Mouse (Mus musculus): Measurements from ENCODE around the gene Fut2. TPM values are rescaled to one million over a fixed set of nuclear protein-coding genes. Genes with fewer than 3 reads are reported as not detected.
"Not testable (repeated sequence)": the region's sequence is repeated elsewhere in the genome, so short reads cannot be mapped to it uniquely, and the experiment has no call there.

Gene Fut2
- polyA plus RNA-seq, 1 experiment from 2014 or later: 0.86 TPM

DNA sequence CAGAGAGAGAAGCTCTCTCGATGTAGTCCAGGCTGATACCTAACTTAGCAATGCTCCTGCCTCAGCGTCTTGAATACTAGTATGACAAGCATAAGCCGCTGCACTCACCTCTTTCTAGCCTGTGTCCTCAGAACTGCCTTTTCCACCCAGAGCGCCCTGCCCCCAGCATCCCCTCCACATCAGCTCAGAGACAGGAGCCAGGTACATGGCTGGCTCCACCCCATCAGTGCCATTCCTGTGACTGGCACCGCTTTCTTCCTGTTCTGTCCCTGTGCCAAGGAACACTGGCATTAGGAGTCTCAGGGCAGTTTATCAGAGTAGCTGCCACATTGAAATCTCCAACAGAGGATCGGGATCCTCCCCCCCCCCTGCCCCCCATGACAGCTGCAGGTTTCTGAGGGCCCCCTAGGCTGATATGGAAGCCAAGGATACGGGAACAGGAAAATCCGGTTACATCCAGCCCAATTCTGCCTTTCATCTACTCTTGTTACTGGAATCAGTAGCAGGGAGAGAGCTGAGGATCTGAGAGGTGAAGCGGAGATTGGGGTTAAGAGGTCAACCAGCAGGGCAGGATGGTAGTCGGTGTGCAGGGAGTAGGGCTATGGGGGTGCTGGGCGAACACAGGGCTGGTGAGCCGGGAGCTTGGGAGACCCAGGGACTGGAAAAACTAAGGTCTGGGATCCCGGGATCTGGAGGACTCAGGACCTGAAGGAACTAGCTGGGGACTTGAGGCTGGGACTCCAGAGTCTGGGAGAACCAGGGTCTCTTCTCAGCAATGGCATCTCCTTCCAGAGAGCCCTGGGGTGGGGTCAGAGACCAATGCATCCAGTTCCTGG is 673 bp downstream of the Fut2 start:
- Histone ChIP-seq H3K27ac (replicated peaks) (no peak overlapping the region), H3K9ac (no peak overlapping the region), H3K4me2 (no peak overlapping the region), H3K4me3 (no peak overlapping the region), H3K9me3 (peaks cover 6% of the 10 kb centered on the region), H3K36me3 (no peaks in the 10 kb centered on the region), H3K4me1 (peaks cover 18% of the 10 kb centered on the region), H3K27me3 (replicated peaks) (no peaks in the 10 kb centered on the region; the same call in 1 of the 2 replicates)
- WGBS: 52% methylated on average over 13 of the region's 13 CpGs
- ATAC-seq (ENCODE audit: extremely low read depth, insufficient number of reproducible peaks, low FRiP score, low TSS enrichment): no peak

DNA sequence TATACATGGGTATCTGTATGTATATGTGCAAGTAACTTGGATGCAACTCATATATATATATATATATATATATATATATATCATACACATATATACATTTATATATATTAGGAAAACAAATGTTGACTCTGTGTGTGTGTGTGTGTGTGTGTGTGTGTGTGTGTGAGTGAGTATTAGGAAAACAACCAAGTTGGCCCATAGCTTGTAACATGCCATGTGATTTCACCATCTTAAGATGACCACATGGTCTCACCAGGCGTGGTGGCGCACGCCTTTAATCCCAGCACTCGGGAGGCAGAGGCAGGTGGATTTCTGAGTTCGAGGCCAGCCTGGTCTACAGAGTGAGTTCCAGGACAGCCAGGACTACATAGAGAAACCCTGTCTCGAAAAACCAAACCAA is 4.5 kb downstream of the Fut2 start:
- H3K27ac ChIP-seq (replicated peaks); H3K4me3 ChIP-seq; H3K36me3 ChIP-seq; H3K9ac ChIP-seq; H3K4me2 ChIP-seq; H3K9me3 ChIP-seq; H3K27me3 ChIP-seq (replicated peaks); ATAC-seq (ENCODE audit: extremely low read depth, insufficient number of reproducible peaks, low FRiP score, low TSS enrichment): not testable (repeated sequence)
- peaks cover 18% of the 10 kb centered on the region for H3K4me1 ChIP-seq
- 84% methylated on average over 6 of the region's 6 CpGs for WGBS

DNA sequence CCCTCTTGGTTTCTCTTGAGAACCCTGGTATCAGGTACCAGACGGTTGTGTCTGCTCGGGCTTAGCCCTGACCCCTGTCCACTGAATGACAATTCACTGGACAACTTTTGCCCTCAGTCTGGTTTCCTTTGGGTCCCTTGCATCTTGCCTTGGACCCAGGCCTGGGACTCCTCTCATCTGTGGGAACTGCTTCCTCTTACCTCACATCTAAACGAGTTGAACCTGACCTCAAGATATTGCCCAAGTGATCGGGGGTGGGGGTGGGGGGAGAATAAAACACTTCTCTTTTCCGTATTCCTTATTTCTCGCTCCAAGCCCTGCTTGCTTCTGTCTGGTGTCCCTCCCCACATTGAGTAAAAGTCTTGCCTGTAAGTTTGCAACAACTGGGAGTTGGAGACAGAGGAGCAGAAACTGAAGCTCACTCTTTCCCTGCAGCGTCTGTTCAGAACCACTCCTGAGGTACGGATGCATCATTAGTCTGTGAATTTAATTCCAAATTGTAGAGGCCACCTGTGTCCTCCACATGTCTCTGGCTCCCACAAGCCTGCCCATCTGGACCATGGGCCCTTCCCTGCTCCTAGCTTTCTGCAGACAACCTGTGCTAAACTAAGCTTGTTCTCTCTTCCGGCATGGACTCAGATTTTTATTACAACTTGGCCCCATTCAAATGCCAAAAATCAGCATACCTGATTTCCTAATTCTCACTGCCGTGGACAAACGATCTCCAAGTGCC is 5.3 kb downstream of the Fut2 start:
- no peak for ATAC-seq (ENCODE audit: extremely low read depth, insufficient number of reproducible peaks, low FRiP score, low TSS enrichment)
- no peak overlapping the region for H3K4me3 ChIP-seq
- H3K4me1 ChIP-seq: peaks cover 18% of the 10 kb centered on the region
- peaks cover 6% of the 10 kb centered on the region; the same call in 1 of the 2 replicates for H3K9me3 ChIP-seq
- no peaks in the 10 kb centered on the region for H3K36me3 ChIP-seq
- no peak overlapping the region for H3K9ac ChIP-seq
- no peak overlapping the region for H3K27ac ChIP-seq (replicated peaks)
- 80% methylated on average over 11 of the region's 11 CpGs for WGBS
- no peak overlapping the region for H3K4me2 ChIP-seq
- no peaks in the 10 kb centered on the region for H3K27me3 ChIP-seq (replicated peaks)

DNA sequence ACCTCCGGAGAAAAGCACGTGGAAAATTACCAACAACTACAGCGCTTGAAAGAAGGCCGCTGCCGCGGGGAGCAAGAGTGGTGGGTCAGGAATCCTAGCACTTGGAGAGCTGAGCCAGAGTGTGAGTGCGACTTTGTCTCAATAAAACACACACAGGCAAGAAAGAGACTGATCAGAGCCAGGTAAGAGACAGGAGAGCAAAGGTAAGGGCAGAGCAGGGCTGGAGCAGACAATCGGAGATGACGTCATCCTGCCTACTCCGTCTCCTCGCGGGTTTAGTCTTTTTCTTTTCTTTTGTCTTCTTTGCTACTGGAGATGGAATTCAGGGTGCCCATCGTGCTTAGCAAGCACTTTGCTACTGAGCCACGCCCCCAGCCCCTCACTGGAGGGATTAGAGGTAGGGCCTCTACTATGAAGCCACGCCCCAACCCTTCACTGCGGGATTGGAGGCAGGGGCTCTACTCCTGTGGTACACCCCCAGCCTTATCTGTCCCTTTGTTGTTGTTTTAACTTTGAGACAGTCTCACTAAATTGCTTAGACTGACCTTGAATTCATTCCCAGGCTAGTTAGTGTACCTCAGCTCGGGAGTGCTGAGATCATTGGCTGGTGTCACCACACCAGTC is 11.7 kb downstream of the Fut2 start:
- Histone ChIP-seq H3K36me3 (no peaks in the 10 kb centered on the region), H3K9me3 (peaks cover 6% of the 10 kb centered on the region; the same call in 1 of the 2 replicates), H3K4me2 (peak overlapping the region; percentile 57), H3K4me3 (peak overlapping the region; percentile 22), H3K9ac (peak overlapping the region; percentile 6), H3K27ac (replicated peaks) (no peak overlapping the region), H3K4me1 (peaks cover 16% of the 10 kb centered on the region), H3K27me3 (replicated peaks) (no peaks in the 10 kb centered on the region)
- whole genome bisulfite sequencing: 30% methylated on average over 17 of the region's 17 CpGs
- ATAC-seq (ENCODE audit: extremely low read depth, insufficient number of reproducible peaks, low FRiP score, low TSS enrichment): no peak

DNA sequence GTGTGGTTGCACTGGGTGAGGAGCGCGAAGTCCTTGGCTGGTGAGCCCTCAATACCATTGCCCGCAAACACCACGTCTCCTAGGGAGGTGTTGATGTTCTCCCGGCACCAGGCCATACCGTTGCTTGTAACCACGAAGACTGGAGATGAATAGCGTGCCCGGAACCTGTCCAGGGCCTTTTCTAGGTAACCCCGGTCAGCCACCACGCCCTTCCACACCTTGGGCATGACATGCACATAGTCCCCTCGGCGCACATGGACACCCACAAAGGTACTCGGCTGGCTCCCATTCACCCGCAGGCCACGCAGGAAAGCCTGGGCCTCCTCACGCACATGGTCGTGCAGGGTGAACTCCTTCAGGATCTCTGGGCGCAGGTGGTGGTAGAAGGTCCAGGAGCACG is 15.7 kb downstream of the Fut2 start:
- H3K9me3 ChIP-seq; H3K4me2 ChIP-seq; H3K27me3 ChIP-seq (replicated peaks); H3K36me3 ChIP-seq; H3K9ac ChIP-seq; ATAC-seq (ENCODE audit: extremely low read depth, insufficient number of reproducible peaks, low FRiP score, low TSS enrichment); H3K4me3 ChIP-seq: not testable (repeated sequence)
- WGBS: 88% methylated on average over 20 of the region's 20 CpGs
- H3K4me1 ChIP-seq: peaks cover 24% of the 10 kb centered on the region
- H3K27ac ChIP-seq (replicated peaks): peak overlapping the region; percentile 93

DNA sequence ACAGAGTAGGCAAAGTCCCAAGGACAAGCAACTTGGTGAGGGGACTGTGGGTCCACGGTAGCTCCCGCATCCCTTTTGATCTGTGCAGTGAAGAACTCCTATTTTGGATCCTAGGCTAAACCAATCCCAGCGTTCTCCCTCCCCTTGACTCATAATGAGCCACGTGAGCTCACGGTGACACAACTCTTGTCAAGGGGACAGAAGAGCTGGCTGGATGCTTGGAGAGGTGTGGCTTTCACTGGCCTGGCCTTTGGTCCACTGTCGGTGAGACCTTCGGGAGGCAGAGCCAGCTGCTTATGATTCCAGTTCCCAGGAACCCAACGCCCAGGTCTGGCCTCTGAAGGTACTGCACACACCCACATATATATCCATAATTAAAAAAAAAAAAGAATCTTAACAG is 16.8 kb downstream of the Fut2 start:
- Histone ChIP-seq H3K27me3 (replicated peaks) (no peaks in the 10 kb centered on the region; the same call in 1 of the 2 replicates), H3K4me2 (peak overlapping the region; percentile 35), H3K9me3 (no peaks in the 10 kb centered on the region), H3K36me3 (no peaks in the 10 kb centered on the region), H3K9ac (peak overlapping the region; percentile 33; the same call in 1 of the 2 replicates), H3K4me1 (peaks cover 25% of the 10 kb centered on the region), H3K4me3 (no peak overlapping the region), H3K27ac (replicated peaks) (peak overlapping the region; percentile 93)
- ATAC-seq (ENCODE audit: extremely low read depth, insufficient number of reproducible peaks, low FRiP score, low TSS enrichment): peak; percentile 28; the same call in 1 of the 2 replicates
- WGBS: 40% methylated on average over 8 of the region's 8 CpGs

DNA sequence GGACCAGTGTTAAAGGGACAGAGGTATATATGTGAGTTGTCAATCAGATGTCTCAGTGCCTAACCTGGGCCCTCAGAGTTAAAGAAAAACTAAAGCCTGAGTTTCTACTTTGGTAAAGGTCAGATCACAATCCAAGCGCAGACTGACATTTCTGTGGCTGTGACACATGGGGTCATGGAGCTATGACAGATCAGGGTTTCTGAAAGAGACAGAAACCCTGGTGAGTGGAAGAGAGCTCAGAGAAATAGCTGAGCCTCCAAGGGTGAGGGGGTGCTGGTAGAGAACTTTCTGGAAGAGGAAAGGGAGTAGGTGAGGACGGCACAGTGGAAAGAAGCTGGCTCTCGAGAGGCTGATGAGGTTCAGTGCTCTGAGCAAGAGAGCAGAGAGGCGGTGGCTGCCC is 19.5 kb downstream of the Fut2 start:
- Histone ChIP-seq H3K4me1 (peaks cover 42% of the 10 kb centered on the region), H3K9ac (no peak overlapping the region), H3K9me3 (no peaks in the 10 kb centered on the region), H3K36me3 (no peaks in the 10 kb centered on the region), H3K4me3 (no peak overlapping the region), H3K4me2 (no peak overlapping the region), H3K27ac (replicated peaks) (no peak overlapping the region), H3K27me3 (replicated peaks) (no peaks in the 10 kb centered on the region; the same call in 1 of the 2 replicates)
- no peak for ATAC-seq (ENCODE audit: extremely low read depth, insufficient number of reproducible peaks, low FRiP score, low TSS enrichment)
- WGBS: 73% methylated on average over 4 of the region's 4 CpGs

DNA sequence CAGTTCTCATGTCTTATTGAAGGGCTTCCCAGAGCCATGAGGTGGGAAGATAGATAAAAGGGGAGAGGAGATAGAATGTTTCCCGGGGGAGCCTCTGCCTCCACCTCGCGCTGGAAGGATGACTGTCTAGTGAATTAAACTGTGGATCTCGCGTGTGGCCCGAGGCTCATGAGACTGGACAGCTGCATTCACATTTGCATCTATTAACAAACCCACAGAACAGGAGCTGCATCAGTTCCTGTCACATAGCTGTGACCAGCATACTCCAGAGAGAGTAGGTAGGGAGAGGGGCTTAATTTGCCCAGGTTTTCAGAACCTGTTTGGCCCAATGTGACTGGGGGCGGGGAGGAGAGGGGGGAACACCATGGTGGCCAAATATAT is 20.6 kb downstream of the Fut2 start:
- no peak overlapping the region for H3K4me3 ChIP-seq
- H3K9ac ChIP-seq: no peak overlapping the region
- H3K4me2 ChIP-seq: no peak overlapping the region
- WGBS: 78% methylated on average over 7 of the region's 7 CpGs
- H3K27me3 ChIP-seq (replicated peaks): no peaks in the 10 kb centered on the region; the same call in 1 of the 2 replicates
- ATAC-seq (ENCODE audit: extremely low read depth, insufficient number of reproducible peaks, low FRiP score, low TSS enrichment): no peak
- no peaks in the 10 kb centered on the region for H3K36me3 ChIP-seq
- no peak overlapping the region for H3K27ac ChIP-seq (replicated peaks)
- no peaks in the 10 kb centered on the region for H3K9me3 ChIP-seq
- peaks cover 53% of the 10 kb centered on the region for H3K4me1 ChIP-seq

DNA sequence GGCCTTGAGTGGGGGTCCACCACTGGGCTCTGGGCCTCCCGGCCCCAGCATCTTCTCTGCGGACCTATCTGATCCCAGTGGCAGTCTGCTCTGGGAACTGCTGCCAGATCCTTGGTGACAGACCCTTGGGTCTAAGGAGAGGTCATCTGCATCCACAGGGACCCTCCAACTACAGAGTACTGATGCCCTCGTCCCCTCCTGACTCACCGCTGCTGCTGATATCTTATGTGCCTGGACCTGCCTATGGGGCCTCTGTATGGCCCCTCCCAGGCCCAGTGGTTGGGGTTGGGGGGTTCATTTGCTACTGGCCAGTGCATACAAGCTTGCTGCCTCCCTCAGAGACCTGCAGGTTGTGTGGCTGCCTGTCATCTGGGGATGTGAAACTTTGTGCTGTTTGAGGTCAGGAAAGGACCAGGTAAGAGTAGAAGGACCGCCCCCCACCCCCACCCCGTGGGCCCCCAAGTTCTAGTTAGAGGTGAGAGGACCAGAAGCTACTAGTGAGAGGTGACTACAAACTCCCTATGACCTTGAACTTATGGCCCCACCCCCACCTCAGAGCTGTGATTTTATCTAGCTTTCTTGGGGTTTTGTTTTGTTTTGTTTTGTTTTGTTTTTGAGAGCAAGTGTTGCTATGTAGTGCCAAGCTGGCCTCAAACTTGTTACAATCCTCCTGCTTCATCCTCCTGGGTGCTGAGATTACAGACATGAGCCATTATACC is 21.2 kb downstream of the Fut2 start:
- peak overlapping the region; percentile 75 for H3K4me2 ChIP-seq

DNA sequence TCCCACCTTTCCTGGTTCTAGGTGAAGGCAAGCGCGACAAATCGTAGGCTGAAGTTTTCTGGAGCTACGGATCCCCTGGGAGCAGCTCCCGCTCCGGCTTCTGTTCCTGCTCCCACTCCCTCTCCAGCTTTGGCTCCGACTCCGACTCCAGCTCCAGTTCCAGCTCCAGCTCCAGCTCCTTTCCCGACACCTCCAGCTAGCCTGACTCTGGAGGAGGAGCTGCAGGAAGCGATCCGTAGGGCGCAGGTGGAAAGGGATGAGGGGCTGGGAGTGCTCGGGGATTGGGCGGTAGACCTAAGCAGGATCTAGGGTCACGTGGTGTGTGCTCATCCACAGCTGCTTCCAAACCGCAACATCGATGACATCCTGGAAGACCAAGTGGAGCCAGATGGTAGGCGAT is 22.0 kb downstream of the Fut2 start:
- H3K27me3 ChIP-seq (replicated peaks): no peaks in the 10 kb centered on the region; the same call in 1 of the 2 replicates
- H3K4me1 ChIP-seq: peaks cover 54% of the 10 kb centered on the region
- H3K36me3 ChIP-seq: no peaks in the 10 kb centered on the region
- H3K4me2 ChIP-seq: peak overlapping the region; percentile 75
- peak overlapping the region; percentile 54 for H3K4me3 ChIP-seq
- 17% methylated on average over 18 of the region's 18 CpGs for WGBS
- no peaks in the 10 kb centered on the region for H3K9me3 ChIP-seq
- H3K9ac ChIP-seq: peak overlapping the region; percentile 70
- H3K27ac ChIP-seq (replicated peaks): peak overlapping the region; percentile 78
- no peak for ATAC-seq (ENCODE audit: extremely low read depth, insufficient number of reproducible peaks, low FRiP score, low TSS enrichment)

More for the DNA sequence above, 21.2 kb downstream of the Fut2 start:
- ATAC-seq (ENCODE audit: extremely low read depth, insufficient number of reproducible peaks, low FRiP score, low TSS enrichment): no peak
- Histone ChIP-seq H3K4me1 (peaks cover 55% of the 10 kb centered on the region), H3K36me3 (no peaks in the 10 kb centered on the region), H3K9ac (peak overlapping the region; percentile 70; the same call in 1 of the 2 replicates), H3K27me3 (replicated peaks) (no peaks in the 10 kb centered on the region; the same call in 1 of the 2 replicates), H3K27ac (replicated peaks) (no peak overlapping the region), H3K9me3 (no peaks in the 10 kb centered on the region), H3K4me3 (peak overlapping the region; percentile 54)
- 64% methylated on average over 6 of the region's 6 CpGs for WGBS
